Mouse (Mus musculus) intestine, embryonic 15.5 days (tissue): ENCODE results near the gene Ncstn. TPM values are rescaled to one million over a fixed set of nuclear protein-coding genes. Genes with fewer than 3 reads are reported as not detected.

Experiments
- ATAC-seq: fragments of 200-750 bp; cut with Nextera tagmentation; 2 replicates; pipeline ENCODE4 v1.8.0; 2017; ENCODE audit warnings: moderate TSS enrichment, moderate library complexity
- H3K27ac ChIP-seq: fragments of 300-500 bp; sonication (generic); 2 replicates; pipeline ENCODE4 v1.5.1; 2015; ENCODE audit warnings: mild to moderate bottlenecking, inconsistent platforms
- H3K27me3 ChIP-seq: fragments of 300-500 bp; sonication (generic); replicated peaks from 2 replicates; pipeline ENCODE4 v1.6.1; 2015; ENCODE audit warnings: inconsistent platforms
- H3K36me3 ChIP-seq: fragments of 300-500 bp; sonication (generic); 2 replicates; pipeline ENCODE4 v1.6.1; 2015; ENCODE audit warnings: inconsistent platforms
- H3K4me1 ChIP-seq: fragments of 300-500 bp; sonication (generic); replicated peaks from 2 replicates; pipeline ENCODE4 v1.6.1; 2015; ENCODE audit warnings: inconsistent platforms
- H3K4me2 ChIP-seq: fragments of 300-500 bp; sonication (generic); replicated peaks from 2 replicates; pipeline ENCODE4 v1.6.1; 2015; ENCODE audit warnings: mild to moderate bottlenecking, inconsistent platforms
- H3K4me3 ChIP-seq: fragments of 300-500 bp; sonication (generic); replicated peaks from 2 replicates; pipeline ENCODE4 v1.5.1; 2015; ENCODE audit warnings: inconsistent platforms
- H3K9ac ChIP-seq: fragments of 300-500 bp; sonication (generic); 2 replicates; pipeline ENCODE4 v1.6.1; 2015; ENCODE audit warnings: inconsistent platforms
- H3K9me3 ChIP-seq: fragments of 300-500 bp; sonication (generic); 2 replicates; pipeline ENCODE4 v1.6.1; 2016; ENCODE audit warnings: inconsistent platforms
- WGBS: fragments of 180-500 bp; shearing (Covaris S2); methylation state at CpG from one replicate; pipeline ENCODE4 v1.1.7; 2015; 5-methylcytosine and 5-hydroxymethylcytosine counted together
- polyA plus RNA-seq: library from polyadenylated mRNA; unstranded; fragments of >200 nt; fragmentation: Nextera tagmentation; extraction: Ambion mirVana; gene quantifications from 2 replicates; pipeline ENCODE4 v1.2.1, GENCODE M21; 2015

Gene Ncstn
- polyA plus RNA-seq, 1 experiment from 2014 or later: 136 TPM

- H3K27ac ChIP-seq: 0 out of 2 replicates have a peak overlapping the region, but pooled peaks have one; percentile 2
- WGBS: 76% methylated on average over 13 of the region's 13 CpGs
- no peak overlapping the region for H3K9ac ChIP-seq
- H3K4me1 ChIP-seq: peaks cover 21% of the 10 kb centered on the region
- peaks cover 36% of the 10 kb centered on the region for H3K36me3 ChIP-seq
- H3K27me3 ChIP-seq: no peaks in the 10 kb centered on the region
- H3K4me3 ChIP-seq: no peak overlapping the region
- no peaks in the 10 kb centered on the region for H3K9me3 ChIP-seq
- no peak for ATAC-seq
- no peak overlapping the region for H3K4me2 ChIP-seq
These were observed 17.9 kb downstream of the Ncstn start for GRCm38 (mm10) chr1:172064613-172065141.

- Histone ChIP-seq H3K9ac (no peak overlapping the region), H3K9me3 (no peaks in the 10 kb centered on the region), H3K27ac (peak overlapping the region; percentile 59; the same call in 1 of the 2 replicates), H3K4me1 (peaks cover 21% of the 10 kb centered on the region), H3K27me3 (no peaks in the 10 kb centered on the region), H3K36me3 (peaks cover 27% of the 10 kb centered on the region), H3K4me3 (no peak overlapping the region), H3K4me2 (no peak overlapping the region)
- peak; percentile 83 for ATAC-seq
- WGBS: 18% methylated on average over 4 of the region's 4 CpGs
These were observed 19.1 kb downstream of the Ncstn start for GRCm38 (mm10) chr1:172063291-172064023.

GRCm38 (mm10) chr1:172062101-172062500 is 20.5 kb downstream of the Ncstn start:
- Histone ChIP-seq H3K27ac (no peak overlapping the region), H3K4me3 (no peak overlapping the region), H3K4me1 (peaks cover 24% of the 10 kb centered on the region), H3K36me3 (peaks cover 15% of the 10 kb centered on the region), H3K9ac (no peak overlapping the region), H3K9me3 (no peaks in the 10 kb centered on the region), H3K4me2 (no peak overlapping the region), H3K27me3 (no peaks in the 10 kb centered on the region)
- 67% methylated on average over 2 of the region's 2 CpGs for WGBS
- ATAC-seq: peak; percentile 11; the same call in 1 of the 2 replicates

GRCm38 (mm10) chr1:172061217-172061616 is 21.4 kb downstream of the Ncstn start:
- no peak for ATAC-seq
- 42% methylated on average over 8 of the region's 8 CpGs for WGBS

GRCm38 (mm10) chr1:172060659-172061058 is 21.9 kb downstream of the Ncstn start:
- Histone ChIP-seq H3K27me3 (peaks cover 5% of the 10 kb centered on the region; the same call in 1 of the 2 replicates), H3K4me2 (no peak overlapping the region), H3K9ac (no peak overlapping the region), H3K4me1 (peaks cover 24% of the 10 kb centered on the region), H3K36me3 (0 out of 2 replicates have a peak, but pooled peaks cover 5% of the 10 kb centered on the region), H3K27ac (no peak overlapping the region), H3K4me3 (no peak overlapping the region), H3K9me3 (no peaks in the 10 kb centered on the region)
- WGBS: 52% methylated on average over 4 of the region's 4 CpGs
- no peak for ATAC-seq

More at GRCm38 (mm10) chr1:172061217-172061616, 21.4 kb downstream of the Ncstn start:
- no peak overlapping the region for H3K4me2 ChIP-seq
- no peak overlapping the region for H3K4me3 ChIP-seq
- peaks cover 7% of the 10 kb centered on the region for H3K36me3 ChIP-seq
- H3K9ac ChIP-seq: no peak overlapping the region
- H3K9me3 ChIP-seq: no peaks in the 10 kb centered on the region
- H3K27me3 ChIP-seq: peaks cover 1% of the 10 kb centered on the region; the same call in 1 of the 2 replicates
- no peak overlapping the region for H3K27ac ChIP-seq
- H3K4me1 ChIP-seq: peaks cover 24% of the 10 kb centered on the region

GRCm38 (mm10) chr1:172058874-172059273 is 23.7 kb downstream of the Ncstn start:
- H3K4me2 ChIP-seq: no peak overlapping the region
- H3K36me3 ChIP-seq: no peaks in the 10 kb centered on the region
- H3K4me1 ChIP-seq: peaks cover 25% of the 10 kb centered on the region
- H3K27me3 ChIP-seq: peaks cover 17% of the 10 kb centered on the region
- H3K9me3 ChIP-seq: no peaks in the 10 kb centered on the region
- no peak for ATAC-seq
- H3K27ac ChIP-seq: no peak overlapping the region
- 71% methylated on average over 7 of the region's 7 CpGs for WGBS
- H3K4me3 ChIP-seq: no peak overlapping the region
- no peak overlapping the region for H3K9ac ChIP-seq

- WGBS: 71% methylated on average over 6 of the region's 6 CpGs
These were observed 24.3 kb downstream of the Ncstn start for GRCm38 (mm10) chr1:172058321-172058720.

GRCm38 (mm10) chr1:172057491-172057921 is 25.1 kb downstream of the Ncstn start, which contains the start of gene Nhlh1:
Gene Nhlh1 (minus strand): TSS chr1:172057573.
- Histone ChIP-seq H3K27me3 (peaks cover 26% of the 10 kb centered on the region), H3K27ac (no peak within 1 kb of the TSS), H3K4me1 (peaks cover 29% of the 10 kb centered on the region), H3K9ac (no peak within 1 kb of the TSS), H3K4me3 (no peak within 1 kb of the TSS), H3K36me3 (no peaks in the 10 kb centered on the region), H3K4me2 (no peak within 1 kb of the TSS), H3K9me3 (no peaks in the 10 kb centered on the region)
- 43% methylated on average over 2 of the region's 2 CpGs for WGBS
- ATAC-seq: no peak

More at GRCm38 (mm10) chr1:172058321-172058720, 24.3 kb downstream of the Ncstn start:
- Histone ChIP-seq H3K36me3 (no peaks in the 10 kb centered on the region), H3K4me2 (no peak overlapping the region), H3K4me3 (no peak overlapping the region), H3K4me1 (peaks cover 24% of the 10 kb centered on the region), H3K27me3 (peaks cover 23% of the 10 kb centered on the region), H3K27ac (no peak overlapping the region), H3K9ac (no peak overlapping the region), H3K9me3 (no peaks in the 10 kb centered on the region)
- ATAC-seq: no peak

- H3K4me1 ChIP-seq: peaks cover 17% of the 10 kb centered on the region
- no peaks in the 10 kb centered on the region for H3K36me3 ChIP-seq
- H3K9me3 ChIP-seq: no peaks in the 10 kb centered on the region
- no peak overlapping the region for H3K4me2 ChIP-seq
- H3K27me3 ChIP-seq: peaks cover 32% of the 10 kb centered on the region
- no peak overlapping the region for H3K9ac ChIP-seq
- H3K27ac ChIP-seq: no peak overlapping the region
- no peak for ATAC-seq
- 74% methylated on average over 4 of the region's 4 CpGs for WGBS
- no peak overlapping the region for H3K4me3 ChIP-seq
These were observed 26.3 kb downstream of the Ncstn start for GRCm38 (mm10) chr1:172056251-172056650.

GRCm38 (mm10) chr1:172053541-172054440 is 28.8 kb downstream of the Ncstn start:
- ATAC-seq: no peak; the same call in 1 of the 2 replicates
- Histone ChIP-seq H3K4me1 (peaks cover 16% of the 10 kb centered on the region), H3K4me3 (peak overlapping the region; percentile 30), H3K9me3 (no peaks in the 10 kb centered on the region), H3K9ac (peak overlapping the region; percentile 37), H3K4me2 (peak overlapping the region; percentile 65), H3K27me3 (peaks cover 34% of the 10 kb centered on the region), H3K36me3 (no peaks in the 10 kb centered on the region), H3K27ac (no peak overlapping the region)
- WGBS: 11% methylated on average over 42 of the region's 42 CpGs

GRCm38 (mm10) chr1:172052766-172053279 is 29.8 kb downstream of the Ncstn start:
- 11% methylated on average over 10 of the region's 10 CpGs for WGBS
- no peak overlapping the region for H3K27ac ChIP-seq
- no peak overlapping the region for H3K4me3 ChIP-seq
- no peaks in the 10 kb centered on the region for H3K9me3 ChIP-seq
- no peak overlapping the region for H3K9ac ChIP-seq
- no peaks in the 10 kb centered on the region for H3K36me3 ChIP-seq
- peaks cover 34% of the 10 kb centered on the region for H3K27me3 ChIP-seq
- H3K4me1 ChIP-seq: peaks cover 16% of the 10 kb centered on the region
- H3K4me2 ChIP-seq: peak overlapping the region; percentile 33; the same call in 1 of the 2 replicates
- no peak for ATAC-seq
